Mouse (Mus musculus) retina, postnatal 7 days (tissue): ENCODE data around the gene Sowaha.

Experiments used
- DNase-seq: peaks from one replicate; pipeline ENCODE4 v3.0.0-alpha.2; 2012; ENCODE audit warnings: low read depth, low spot score

Sowaha gene

DNA sequence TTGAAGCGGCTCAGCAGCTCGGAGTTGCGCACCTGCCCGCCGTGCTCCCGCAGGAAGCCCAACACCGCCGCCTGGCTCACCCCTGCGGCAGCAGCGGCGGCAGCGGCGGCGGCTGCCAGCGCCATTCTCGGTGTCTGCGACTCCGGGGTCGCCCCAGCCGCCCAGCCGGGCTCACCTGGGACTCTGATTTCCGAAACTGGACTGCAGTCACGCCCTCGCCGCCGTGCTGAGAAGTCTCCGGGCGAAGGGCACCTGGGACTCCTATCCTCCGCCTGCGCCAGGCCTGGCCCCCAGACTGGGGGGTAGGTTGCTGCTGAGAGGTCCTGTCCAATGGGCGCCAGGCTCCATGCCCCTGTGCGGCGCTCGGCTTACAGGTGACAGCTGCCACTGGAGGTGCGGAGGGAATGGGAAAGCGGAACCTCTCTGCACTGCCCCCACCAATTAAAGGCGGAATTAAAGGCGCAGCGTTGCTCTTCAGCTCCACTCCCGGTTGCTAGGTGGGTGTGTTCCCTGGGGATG, at the start of gene Sowaha, which contains the start of gene Gm9945:
Gene Sowaha (minus strand): TSS at position 492 of the 519 bp plus-strand sequence.
Gene Gm9945 (plus strand): TSS at position 384 of the 519 bp plus-strand sequence.
- DNase-seq, result no peak

GRCm38 (mm10) chr11:53529253-53529557, 49.1 kb upstream of the Sowaha start:
- no peak for DNase-seq

DNA sequence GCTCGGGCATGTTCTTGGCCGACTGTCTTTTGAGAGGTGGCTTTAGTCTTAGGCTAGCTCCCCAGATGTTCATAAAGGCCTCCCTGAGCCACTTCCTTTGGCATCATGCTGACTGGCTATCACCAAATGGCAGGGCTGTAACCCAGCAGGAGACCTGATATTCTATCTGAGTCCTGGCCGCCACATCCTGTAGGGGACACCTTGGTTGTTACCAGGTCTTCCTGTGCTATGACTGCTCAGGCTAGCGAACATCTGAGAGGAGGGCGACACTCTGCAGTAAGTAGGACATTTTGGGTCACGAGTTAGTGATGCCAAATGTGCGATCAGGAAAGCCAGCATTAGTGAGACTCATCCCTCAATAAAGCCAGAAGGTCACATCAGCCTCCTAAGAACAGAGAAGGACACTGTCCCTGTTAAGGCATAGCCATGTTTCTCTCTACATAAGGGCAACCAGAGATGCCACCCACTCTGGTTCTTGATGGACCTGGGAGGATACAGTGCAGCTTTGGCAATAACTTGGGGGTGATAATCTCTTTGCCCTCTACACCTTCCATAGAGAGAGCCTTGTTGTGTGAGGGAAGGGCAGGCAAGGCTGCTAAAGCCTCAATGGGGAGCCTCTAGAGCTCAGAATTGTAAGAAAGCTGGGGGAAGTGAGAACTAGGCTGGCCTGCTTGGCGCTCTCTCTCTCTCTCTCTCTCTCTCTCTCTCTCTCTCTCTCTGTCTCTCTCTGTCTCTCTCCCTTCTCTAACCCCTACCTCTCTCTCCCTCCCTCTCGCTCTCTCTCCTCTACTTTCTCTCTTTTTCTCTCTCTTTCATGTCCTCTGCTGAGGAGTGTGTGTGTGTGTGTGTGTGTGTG, 48.6 kb upstream of the Sowaha start:
- DNase-seq, result no peak

DNA sequence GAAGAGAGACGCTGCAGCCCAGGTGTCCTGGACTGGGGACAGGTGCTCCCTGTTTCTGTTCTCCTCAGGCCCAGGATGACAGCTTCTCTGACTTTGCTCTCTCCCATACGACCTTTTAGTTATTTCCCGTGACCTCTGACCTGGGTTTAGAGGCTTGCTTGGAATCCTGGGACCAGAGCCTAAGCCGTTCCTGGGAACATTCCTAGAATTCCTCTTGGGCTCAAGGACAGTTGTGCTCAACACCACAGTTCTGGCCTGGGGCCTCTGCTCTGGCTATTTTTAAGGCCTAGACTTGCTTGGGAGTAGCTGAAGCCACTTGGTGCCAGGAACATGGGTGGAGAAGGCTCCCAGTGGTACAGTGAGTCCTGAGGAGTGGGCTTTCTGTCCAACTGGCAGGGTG, 45.4 kb upstream of the Sowaha start:
- DNase-seq, result no peak

- DNase-seq, result no peak
These were observed 44.8 kb upstream of the Sowaha start for GRCm38 (mm10) chr11:53524905-53525304.

DNA sequence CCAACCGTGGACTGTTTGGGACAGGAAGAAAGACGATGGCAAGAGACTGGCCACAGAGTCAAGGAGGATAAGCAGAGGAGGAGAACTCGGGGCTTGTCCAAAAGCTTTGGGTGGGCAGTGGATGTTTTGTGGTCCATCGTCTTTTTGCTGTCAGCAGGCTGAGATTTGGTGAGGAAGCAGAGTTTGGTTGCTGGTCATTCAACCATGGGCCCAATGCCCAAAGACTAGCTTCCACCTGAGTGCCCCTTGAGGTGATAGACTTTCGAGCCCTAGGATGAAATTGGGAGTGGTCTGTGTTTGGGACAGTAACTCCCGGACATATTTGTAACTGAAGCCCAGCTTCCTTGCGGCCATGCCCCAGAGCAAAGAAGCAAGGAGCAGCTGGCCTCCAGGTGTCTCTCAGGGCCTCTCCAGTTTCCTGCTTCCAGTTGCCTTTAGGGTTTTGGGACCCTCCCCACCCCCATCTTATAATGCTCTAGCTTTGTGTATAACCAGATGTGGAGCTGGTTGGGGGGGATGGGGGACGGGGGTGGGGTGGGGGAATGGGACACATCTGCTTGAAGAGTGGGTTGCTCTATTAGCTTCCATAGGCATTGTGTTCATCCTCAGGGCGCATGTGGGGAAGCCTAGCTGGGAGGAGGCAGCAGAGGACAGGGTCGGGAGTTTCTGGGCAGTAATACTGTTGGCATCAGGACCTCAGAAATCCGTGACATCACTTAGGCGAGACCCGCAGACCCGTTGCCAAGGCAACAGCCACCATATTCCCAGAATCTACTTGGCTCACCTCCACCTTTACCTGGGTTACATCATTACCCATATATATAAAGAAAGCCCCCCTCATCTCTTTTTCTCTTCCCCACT, 43.7 kb upstream of the Sowaha start:
- no peak for DNase-seq

GRCm38 (mm10) chr11:53522930-53523329, 42.9 kb upstream of the Sowaha start:
- DNase-seq, result no peak

- DNase-seq, result no peak
These were observed 42.3 kb upstream of the Sowaha start for GRCm38 (mm10) chr11:53522362-53522761.

DNA sequence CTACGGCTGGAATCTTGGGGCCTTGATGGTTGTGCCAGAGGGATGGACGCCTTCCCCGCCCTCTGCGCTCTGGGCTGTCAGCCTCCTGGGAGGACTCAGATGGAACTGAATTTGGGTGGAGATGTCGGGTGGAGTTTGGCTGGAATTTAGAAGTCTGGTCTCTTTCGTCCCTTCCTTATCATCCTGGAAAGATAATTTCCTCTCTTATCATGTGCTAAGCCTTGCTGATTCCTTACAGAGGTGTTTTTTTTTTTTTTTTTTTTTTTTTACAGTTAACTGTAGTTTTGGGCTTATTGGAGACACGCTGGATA, 41.7 kb upstream of the Sowaha start:
- no peak for DNase-seq

DNA sequence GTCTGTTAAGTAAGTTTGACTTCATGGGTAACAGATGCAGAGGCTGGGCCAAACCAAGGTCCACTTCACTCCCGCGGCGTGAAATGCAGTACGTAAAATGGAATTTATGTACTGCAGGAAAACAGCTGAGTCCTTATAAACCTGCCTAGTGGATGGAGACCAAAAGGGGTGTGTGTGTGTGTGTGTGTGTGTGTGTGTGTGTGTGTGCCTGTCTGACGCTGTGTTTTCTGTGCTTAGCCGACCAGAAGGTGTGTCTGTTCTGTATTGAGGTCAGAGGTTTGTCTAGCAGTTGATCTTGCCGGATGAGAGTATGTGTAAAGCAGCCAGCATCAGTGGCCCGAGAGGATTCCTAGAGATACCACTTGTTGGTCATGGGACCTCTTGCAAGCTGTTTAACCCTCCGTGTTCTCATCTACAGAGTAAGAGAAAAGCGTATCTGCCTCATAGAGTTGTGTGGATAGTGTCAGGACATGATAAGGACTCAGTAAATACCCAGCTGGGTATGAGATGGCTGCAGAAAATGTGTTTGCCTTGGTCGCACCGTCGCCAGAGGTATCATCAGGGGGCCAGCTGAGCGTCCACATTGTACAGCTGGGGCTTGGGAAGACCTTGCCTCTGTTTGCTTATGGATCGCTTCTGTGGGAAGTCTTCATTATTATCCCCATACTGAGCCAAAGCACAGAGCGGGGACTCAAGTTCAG, 41.2 kb upstream of the Sowaha start:
- no peak for DNase-seq

GRCm38 (mm10) chr11:53520122-53520978, 40.3 kb upstream of the Sowaha start:
- no peak for DNase-seq

DNA sequence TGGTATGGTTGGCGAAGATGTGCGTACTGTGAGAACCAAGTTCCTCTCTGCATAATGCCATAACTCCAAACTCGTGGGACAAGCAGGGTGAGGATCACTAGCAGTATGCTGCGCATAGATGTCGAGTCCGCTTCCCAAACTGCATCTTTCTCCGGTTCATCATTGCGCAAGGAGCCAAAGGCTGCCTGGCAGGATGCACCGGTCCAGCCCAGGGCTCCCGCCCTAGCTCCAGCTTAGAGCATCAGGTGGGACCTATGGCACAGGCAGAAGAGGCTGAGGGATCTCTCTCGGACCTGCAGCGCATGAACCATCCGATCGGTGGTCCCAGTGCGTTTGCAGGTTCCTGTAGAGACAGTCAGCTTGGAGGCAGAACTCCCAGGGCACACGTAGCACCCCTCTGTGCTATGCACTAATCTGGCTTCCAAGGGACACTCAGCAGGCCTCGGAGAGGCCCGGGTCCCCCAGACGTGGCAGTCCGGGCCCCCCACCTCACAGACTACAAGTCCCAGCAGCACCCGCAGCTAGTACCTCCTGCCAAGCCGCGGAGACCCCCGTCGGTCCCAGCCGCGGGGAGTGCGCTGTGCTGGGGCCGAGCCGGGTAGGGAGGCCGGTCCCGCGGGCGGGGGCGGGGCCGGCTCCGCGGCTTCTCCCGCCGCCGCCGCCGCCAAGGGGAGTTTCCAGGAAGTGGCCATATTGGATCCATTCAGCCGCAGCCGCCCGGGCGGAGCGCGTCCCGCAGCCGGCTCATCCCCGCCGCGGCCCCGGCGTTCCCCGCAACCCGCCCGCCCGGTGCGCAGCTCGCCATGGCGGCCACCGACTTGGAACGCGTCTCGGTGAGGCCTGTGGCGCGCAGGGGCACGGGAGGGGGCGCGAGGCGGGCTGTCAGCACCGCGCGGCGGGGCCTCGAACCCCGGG, 39.4 kb upstream of the Sowaha start, which contains the start of gene Sept8:
Gene Sept8 (plus strand): TSS at position 51 of the 915 bp plus-strand sequence.
- peak; percentile 46 for DNase-seq

GRCm38 (mm10) chr11:53518759-53519158, 38.7 kb upstream of the Sowaha start:
- no peak for DNase-seq

- DNase-seq, result no peak
These were observed 36.9 kb upstream of the Sowaha start for GRCm38 (mm10) chr11:53516775-53517627.

DNA sequence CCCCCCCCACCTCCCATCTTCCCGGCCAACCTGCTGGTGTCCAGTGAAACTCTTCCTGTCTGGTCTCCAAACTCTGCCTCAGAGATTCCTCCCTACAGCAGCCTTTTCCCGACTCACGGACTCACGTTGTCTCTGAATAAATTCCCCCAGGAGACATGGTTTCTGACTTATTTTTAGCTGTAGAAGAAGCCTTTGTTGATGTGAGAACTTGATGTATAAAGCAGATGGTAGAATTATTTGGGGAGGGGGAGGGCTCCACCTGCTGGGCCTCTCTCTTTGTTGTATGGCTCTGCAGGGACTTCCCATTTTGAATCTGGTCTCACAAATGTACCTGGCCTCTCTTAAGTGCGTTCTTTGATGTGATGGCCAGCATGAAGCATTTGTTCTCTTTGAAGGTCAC, 30.3 kb upstream of the Sowaha start:
- DNase-seq, result no peak

DNA sequence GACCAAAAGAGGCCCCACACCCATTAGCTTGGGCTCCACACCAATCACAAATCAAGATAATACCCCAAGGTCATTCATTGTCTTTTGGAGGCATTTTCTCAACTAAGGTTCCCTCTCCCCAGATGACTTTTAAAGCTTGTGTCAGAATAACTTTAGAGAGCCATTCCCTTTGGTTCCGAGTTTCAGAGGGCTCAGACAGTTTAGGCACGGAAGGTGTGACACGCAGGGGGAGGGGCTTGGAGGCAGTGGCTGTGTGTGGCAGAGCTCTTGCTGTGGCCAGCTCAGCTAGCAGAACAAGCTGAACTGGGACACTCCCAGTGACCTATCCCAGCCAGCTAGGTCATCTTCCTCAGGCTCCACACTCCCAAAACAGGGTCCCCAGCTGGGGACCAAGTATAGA, 28.5 kb upstream of the Sowaha start:
- DNase-seq, result no peak

DNA sequence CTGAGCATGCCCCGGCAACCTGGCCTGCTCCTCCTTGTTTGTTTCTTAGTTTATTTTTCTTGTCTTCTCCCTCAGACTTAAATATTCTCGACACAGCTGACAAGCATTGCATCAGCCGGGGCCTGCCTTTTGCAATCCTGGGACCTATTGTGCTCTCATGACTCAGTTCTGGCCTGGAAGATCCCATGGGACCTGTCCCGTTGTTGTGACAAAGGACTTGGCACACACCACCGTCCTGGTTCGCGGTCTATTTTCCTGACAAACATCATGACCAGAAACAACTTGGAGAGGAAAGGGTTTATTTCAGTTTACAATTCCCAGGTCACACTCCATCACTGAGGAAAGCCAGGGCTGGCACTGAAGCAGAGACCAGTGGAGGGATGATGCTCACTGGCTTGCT, 28.1 kb upstream of the Sowaha start:
- DNase-seq, result no peak

DNA sequence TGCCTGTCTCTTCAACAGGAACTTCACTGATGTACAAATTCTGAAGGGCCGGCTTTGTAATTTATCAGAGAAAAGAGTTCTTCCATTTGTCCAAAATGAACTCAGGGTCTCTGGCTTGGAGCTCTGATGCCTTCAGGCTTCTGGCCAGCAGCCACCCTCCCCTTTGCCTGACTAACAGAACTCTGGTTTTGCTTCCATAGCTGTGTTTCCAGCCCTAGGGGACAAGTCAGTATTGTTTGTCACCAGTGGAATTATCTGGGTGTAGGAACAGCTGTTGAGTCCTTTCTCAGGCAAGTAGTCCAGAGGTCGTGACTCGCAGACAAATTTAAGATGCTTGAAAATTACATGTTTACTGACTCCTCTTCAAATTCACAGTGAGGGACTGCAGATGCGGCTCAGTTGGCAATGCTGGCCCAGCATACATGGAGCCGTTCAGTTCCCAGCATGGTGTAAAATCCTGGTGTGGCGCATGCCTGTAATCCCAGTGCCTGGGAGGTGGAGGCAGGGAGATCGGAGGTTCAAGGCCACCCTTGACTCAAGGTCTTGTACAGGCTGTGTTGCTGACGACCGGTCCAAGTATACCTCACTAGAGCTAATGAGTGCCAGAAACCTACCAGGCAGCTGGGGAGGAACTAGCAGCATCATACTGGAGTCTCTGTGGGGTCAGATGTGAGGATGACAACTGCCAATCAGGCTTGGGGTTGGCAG, 27.2 kb upstream of the Sowaha start:
- no peak for DNase-seq
